Mouse (Mus musculus) embryonic facial prominence, embryonic 15.5 days (tissue): ENCODE measurements around the gene Polr2l. TPM values are rescaled to one million over a fixed set of nuclear protein-coding genes. Genes with fewer than 3 reads are reported as not detected.

Experiments
- ATAC-seq: fragments of 200-750 bp; cut with Nextera tagmentation; 2 replicates; pipeline ENCODE4 v1.8.0; 2017; ENCODE audit warnings: low read depth, moderate TSS enrichment; ENCODE audit not compliant: insufficient number of reproducible peaks, low FRiP score, low TSS enrichment
- H3K27ac ChIP-seq: fragments of 300-500 bp; sonication (generic); replicated peaks from 2 replicates; pipeline ENCODE4 v1.5.1; 2015; ENCODE audit warnings: mild to moderate bottlenecking, inconsistent platforms
- H3K27me3 ChIP-seq: fragments of 300-500 bp; sonication (generic); 2 replicates; pipeline ENCODE4 v1.6.1; 2015; ENCODE audit warnings: inconsistent platforms
- H3K36me3 ChIP-seq: fragments of 300-500 bp; sonication (generic); 2 replicates; pipeline ENCODE4 v1.6.1; 2015; ENCODE audit warnings: mild to moderate bottlenecking, inconsistent platforms
- H3K4me1 ChIP-seq: fragments of 300-500 bp; sonication (generic); 2 replicates; pipeline ENCODE4 v1.6.1; 2015; ENCODE audit warnings: inconsistent platforms
- H3K4me2 ChIP-seq: fragments of 300-500 bp; sonication (generic); replicated peaks from 2 replicates; pipeline ENCODE4 v1.6.1; 2015; ENCODE audit warnings: mild to moderate bottlenecking, inconsistent platforms
- H3K4me3 ChIP-seq: fragments of 300-500 bp; sonication (generic); replicated peaks from 2 replicates; pipeline ENCODE4 v1.5.1; 2015; ENCODE audit warnings: mild to moderate bottlenecking, inconsistent platforms
- H3K9ac ChIP-seq: fragments of 300-500 bp; sonication (generic); 2 replicates; pipeline ENCODE4 v1.6.1; 2015; ENCODE audit warnings: inconsistent platforms
- H3K9me3 ChIP-seq: fragments of 300-500 bp; sonication (generic); replicated peaks from 2 replicates; pipeline ENCODE4 v1.6.1; 2016; ENCODE audit warnings: inconsistent platforms
- WGBS: fragments of 180-500 bp; shearing (Covaris S2); methylation state at CpG from one replicate; pipeline ENCODE4 v1.1.7; 2015; 5-methylcytosine and 5-hydroxymethylcytosine counted together
- polyA plus RNA-seq: library from polyadenylated mRNA; unstranded; fragments of >200 nt; fragmentation: Nextera tagmentation; extraction: Ambion mirVana; gene quantifications from 2 replicates; pipeline ENCODE4 v1.2.1, GENCODE M21; 2015

The Polr2l gene
- polyA plus RNA-seq, 1 experiment from 2014 or later: 63.9 TPM

GRCm38 (mm10) chr7:141459301-141459711 is 15.6 kb downstream of the Polr2l start:
- WGBS: 87% methylated on average over 17 of the region's 17 CpGs
- no peak overlapping the region for H3K4me3 ChIP-seq
- no peaks in the 10 kb centered on the region for H3K9me3 ChIP-seq
- 0 out of 2 replicates have a peak, but pooled peaks cover 7% of the 10 kb centered on the region for H3K36me3 ChIP-seq
- peaks cover 56% of the 10 kb centered on the region for H3K27me3 ChIP-seq
- H3K27ac ChIP-seq: no peak overlapping the region
- no peak overlapping the region for H3K9ac ChIP-seq
- no peak overlapping the region for H3K4me2 ChIP-seq
- peaks cover 26% of the 10 kb centered on the region for H3K4me1 ChIP-seq
- no peak for ATAC-seq

GRCm38 (mm10) chr7:141458661-141459060 is 16.3 kb downstream of the Polr2l start:
- H3K9me3 ChIP-seq: no peaks in the 10 kb centered on the region
- peaks cover 49% of the 10 kb centered on the region for H3K27me3 ChIP-seq
- H3K9ac ChIP-seq: no peak overlapping the region
- H3K4me1 ChIP-seq: peaks cover 25% of the 10 kb centered on the region
- 0 out of 2 replicates have a peak, but pooled peaks cover 7% of the 10 kb centered on the region for H3K36me3 ChIP-seq
- no peak overlapping the region for H3K4me2 ChIP-seq
- WGBS: 89% methylated on average over 11 of the region's 11 CpGs
- H3K27ac ChIP-seq: no peak overlapping the region
- ATAC-seq: no peak
- H3K4me3 ChIP-seq: no peak overlapping the region

GRCm38 (mm10) chr7:141457986-141458660 is 16.8 kb downstream of the Polr2l start:
- H3K36me3 ChIP-seq: 0 out of 2 replicates have a peak, but pooled peaks cover 7% of the 10 kb centered on the region
- H3K27ac ChIP-seq: no peak overlapping the region
- no peak overlapping the region for H3K4me3 ChIP-seq
- no peak overlapping the region for H3K9ac ChIP-seq
- peaks cover 25% of the 10 kb centered on the region for H3K4me1 ChIP-seq
- no peaks in the 10 kb centered on the region for H3K9me3 ChIP-seq
- H3K27me3 ChIP-seq: peaks cover 44% of the 10 kb centered on the region
- WGBS: 71% methylated on average over 15 of the region's 15 CpGs
- H3K4me2 ChIP-seq: no peak overlapping the region
- ATAC-seq: no peak

GRCm38 (mm10) chr7:141457236-141457635 is 17.7 kb downstream of the Polr2l start:
- peaks cover 8% of the 10 kb centered on the region for H3K36me3 ChIP-seq
- H3K4me1 ChIP-seq: peaks cover 25% of the 10 kb centered on the region
- no peak for ATAC-seq
- no peak overlapping the region for H3K4me2 ChIP-seq
- peaks cover 36% of the 10 kb centered on the region for H3K27me3 ChIP-seq
- H3K4me3 ChIP-seq: no peak overlapping the region
- H3K27ac ChIP-seq: no peak overlapping the region
- H3K9me3 ChIP-seq: no peaks in the 10 kb centered on the region
- no peak overlapping the region for H3K9ac ChIP-seq
- WGBS: 89% methylated on average over 14 of the region's 14 CpGs

- H3K36me3 ChIP-seq: peaks cover 13% of the 10 kb centered on the region
- H3K4me1 ChIP-seq: peaks cover 21% of the 10 kb centered on the region
- H3K27ac ChIP-seq: no peak overlapping the region
- no peak overlapping the region for H3K9ac ChIP-seq
- H3K9me3 ChIP-seq: no peaks in the 10 kb centered on the region
- 85% methylated on average over 6 of the region's 6 CpGs for WGBS
- H3K27me3 ChIP-seq: peaks cover 31% of the 10 kb centered on the region
- H3K4me2 ChIP-seq: no peak overlapping the region
- ATAC-seq: no peak
- H3K4me3 ChIP-seq: no peak overlapping the region
Observed at GRCm38 (mm10) chr7:141456739-141457138, 18.2 kb downstream of the Polr2l start.

- Histone ChIP-seq H3K4me3 (peak overlapping the region; percentile 67), H3K27me3 (peaks cover 22% of the 10 kb centered on the region), H3K4me2 (peak overlapping the region; percentile 98), H3K36me3 (peaks cover 23% of the 10 kb centered on the region), H3K27ac (peak overlapping the region; percentile 51), H3K9ac (peak overlapping the region; percentile 54), H3K4me1 (peaks cover 17% of the 10 kb centered on the region), H3K9me3 (no peaks in the 10 kb centered on the region)
- ATAC-seq: no peak
- 4% methylated on average over 23 of the region's 23 CpGs for WGBS
Observed at GRCm38 (mm10) chr7:141455610-141456314, 19.2 kb downstream of the Polr2l start.

- peak; percentile 83 for ATAC-seq
- peak within 1 kb of the TSS; percentile 51 for H3K27ac ChIP-seq
- WGBS: 0% methylated on average over 44 of the region's 45 CpGs
Observed at GRCm38 (mm10) chr7:141454967-141455551, 19.9 kb downstream of the Polr2l start, which contains the start of gene Pnpla2. Gene Pnpla2 (plus strand): TSS chr7:141455198.

GRCm38 (mm10) chr7:141453636-141454035 is 21.3 kb downstream of the Polr2l start:
- no peak overlapping the region for H3K4me2 ChIP-seq
- no peak for ATAC-seq
- no peak overlapping the region for H3K27ac ChIP-seq
- no peak overlapping the region for H3K9ac ChIP-seq
- H3K27me3 ChIP-seq: peaks cover under 1% of the 10 kb centered on the region; the same call in 1 of the 2 replicates
- H3K36me3 ChIP-seq: peaks cover 37% of the 10 kb centered on the region
- H3K4me3 ChIP-seq: no peak overlapping the region
- peaks cover 21% of the 10 kb centered on the region for H3K4me1 ChIP-seq
- H3K9me3 ChIP-seq: no peaks in the 10 kb centered on the region
- 79% methylated on average over 2 of the region's 2 CpGs for WGBS

More at GRCm38 (mm10) chr7:141454967-141455551, 19.9 kb downstream of the Polr2l start, which contains the start of gene Pnpla2:
- Histone ChIP-seq H3K4me3 (peak within 1 kb of the TSS; percentile 67), H3K27me3 (peaks cover 15% of the 10 kb centered on the region), H3K9me3 (no peaks in the 10 kb centered on the region), H3K4me1 (peaks cover 17% of the 10 kb centered on the region), H3K9ac (peak within 1 kb of the TSS; percentile 54), H3K36me3 (peaks cover 30% of the 10 kb centered on the region), H3K4me2 (peak within 1 kb of the TSS; percentile 98)

- no peaks in the 10 kb centered on the region for H3K9me3 ChIP-seq
- H3K4me2 ChIP-seq: no peak overlapping the region
- H3K27ac ChIP-seq: no peak overlapping the region
- H3K4me3 ChIP-seq: no peak overlapping the region
- H3K36me3 ChIP-seq: peaks cover 39% of the 10 kb centered on the region
- H3K4me1 ChIP-seq: peaks cover 26% of the 10 kb centered on the region
- H3K9ac ChIP-seq: no peak overlapping the region
- no peak for ATAC-seq
- H3K27me3 ChIP-seq: no peaks in the 10 kb centered on the region
Observed at GRCm38 (mm10) chr7:141451928-141452327, 23.0 kb downstream of the Polr2l start.

GRCm38 (mm10) chr7:141447110-141447991 is 27.6 kb downstream of the Polr2l start, which contains the start of gene Rplp2:
Gene Rplp2 (plus strand): TSS chr7:141447370.
- Histone ChIP-seq H3K4me1 (peaks cover 34% of the 10 kb centered on the region), H3K9me3 (no peaks in the 10 kb centered on the region), H3K36me3 (peaks cover 38% of the 10 kb centered on the region), H3K4me2 (peak within 1 kb of the TSS; percentile 59), H3K4me3 (peak within 1 kb of the TSS; percentile 91), H3K27ac (peak within 1 kb of the TSS; percentile 94), H3K9ac (peak within 1 kb of the TSS; percentile 97), H3K27me3 (no peaks in the 10 kb centered on the region)
- peak; percentile 91 for ATAC-seq
- WGBS: under 1% methylated on average over 63 of the region's 63 CpGs
